Mouse (Mus musculus) cerebellum, adult 2 months (tissue): ENCODE measurements around the gene Draxin. TPM values are rescaled to one million over a fixed set of nuclear protein-coding genes. Genes with fewer than 3 reads are reported as not detected.

Source experiments
- DNase-seq, 2 experiments: peaks; one replicate each; pipeline ENCODE4 v3.0.0; 2021
- H3K27ac ChIP-seq: fragments of 200-500 bp; 2 replicates; pipeline ENCODE4 v1.5.1; 2012; ENCODE audit warnings: low read length, control low read depth, inconsistent platforms; ENCODE audit not compliant: insufficient read depth
- H3K27me3 ChIP-seq: fragments of 200-500 bp; 2 replicates; pipeline ENCODE4 v1.6.1; 2012; ENCODE audit warnings: inconsistent platforms, mild to moderate bottlenecking, low read length, moderate library complexity; ENCODE audit not compliant: control insufficient read depth, insufficient read depth
- H3K4me1 ChIP-seq: fragments of 200-500 bp; 2 replicates; pipeline ENCODE4 v1.6.1; 2011; ENCODE audit warnings: low read length; ENCODE audit not compliant: control insufficient read depth, insufficient read depth
- H3K4me3 ChIP-seq: fragments of 200-500 bp; replicated peaks from 2 replicates; pipeline ENCODE3; 2011; ENCODE audit warnings: mild to moderate bottlenecking, low read depth, low read length, control low read depth; ENCODE audit not compliant: insufficient read depth
- CTCF ChIP-seq: fragments of 200-500 bp; IDR thresholded peaks from 2 replicates; pipeline ENCODE4 v1.5.1; 2011; ENCODE audit warnings: low read depth, mild to moderate bottlenecking, control low read depth, low read length, moderate library complexity, borderline replicate concordance; ENCODE audit not compliant: insufficient read depth
- POLR2A ChIP-seq: fragments of 200-500 bp; IDR thresholded peaks from 2 replicates; pipeline ENCODE4 v1.6.1; 2011; ENCODE audit warnings: low read length, control low read depth, borderline replicate concordance; ENCODE audit not compliant: insufficient read depth
- WGBS: fragments of 180-500 bp; shearing (Covaris S2); methylation state at CpG from one replicate; pipeline ENCODE4 v1.1.7; 2018; 5-methylcytosine and 5-hydroxymethylcytosine counted together
- polyA plus RNA-seq: library from polyadenylated mRNA; depleted of rRNA; stranded (reverse); fragments of >200 nt; gene quantifications from 2 replicates; pipeline ENCODE4 v1.2.3, GENCODE M21; 2012

The Draxin gene
- polyA plus RNA-seq, 1 experiment: 0.33 TPM

GRCm38 (mm10) chr4:148159544-148160435, 29.3 kb upstream of the Draxin start:
- peak; percentile 97 to 98 for DNase-seq
- WGBS: under 1% methylated on average over 53 of the region's 55 CpGs
- Histone ChIP-seq H3K27ac (peak overlapping the region; percentile 83), H3K4me1 (peaks cover 14% of the 10 kb centered on the region), H3K27me3 (no peaks in the 10 kb centered on the region), H3K4me3 (peak overlapping the region; percentile 86)
- no peak for TF ChIP-seq CTCF
- TF ChIP-seq POLR2A: peak; percentile 46; the same call in 1 of the 2 replicates

- no peaks in the 10 kb centered on the region for H3K27me3 ChIP-seq
- peak; percentile 63 to 64 for DNase-seq
- WGBS: 12% methylated on average over 27 of the region's 27 CpGs
- TF ChIP-seq CTCF (no peak), POLR2A (no peak)
- peaks cover 11% of the 10 kb centered on the region for H3K4me1 ChIP-seq
- H3K27ac ChIP-seq: peak overlapping the region; percentile 83
- H3K4me3 ChIP-seq: peak overlapping the region; percentile 86
Measured at GRCm38 (mm10) chr4:148158436-148159348, 28.2 kb upstream of the Draxin start.

DNA sequence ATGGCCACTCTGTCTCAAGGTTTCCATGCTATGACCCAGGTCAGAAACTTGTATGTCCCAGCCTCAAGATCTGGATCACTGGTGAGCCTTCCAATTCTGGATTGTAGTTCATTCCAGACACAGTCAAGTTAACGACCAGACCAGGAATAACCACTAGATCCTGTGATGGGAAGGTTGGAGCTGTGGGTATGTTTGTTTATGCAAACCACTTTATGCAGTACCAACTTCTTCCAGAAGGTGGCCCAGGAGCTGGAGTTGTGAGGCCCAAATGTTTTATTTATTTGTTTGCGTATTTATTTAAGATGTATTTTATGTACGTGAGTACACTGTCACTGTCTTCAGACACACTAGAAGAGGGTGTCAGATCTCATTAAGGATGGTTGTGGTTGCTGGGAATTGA, 24.5 kb upstream of the Draxin start:
- 25% methylated on average over 3 of the region's 3 CpGs for WGBS
- Histone ChIP-seq H3K27me3 (no peaks in the 10 kb centered on the region), H3K4me1 (peaks cover 11% of the 10 kb centered on the region), H3K27ac (no peak overlapping the region), H3K4me3 (no peak overlapping the region)
- TF ChIP-seq CTCF: peak; percentile 30; the same call in 1 of the 2 replicates
- no peak for TF ChIP-seq POLR2A
- peak in 1 of 2 experiments; percentile 36 for DNase-seq

DNA sequence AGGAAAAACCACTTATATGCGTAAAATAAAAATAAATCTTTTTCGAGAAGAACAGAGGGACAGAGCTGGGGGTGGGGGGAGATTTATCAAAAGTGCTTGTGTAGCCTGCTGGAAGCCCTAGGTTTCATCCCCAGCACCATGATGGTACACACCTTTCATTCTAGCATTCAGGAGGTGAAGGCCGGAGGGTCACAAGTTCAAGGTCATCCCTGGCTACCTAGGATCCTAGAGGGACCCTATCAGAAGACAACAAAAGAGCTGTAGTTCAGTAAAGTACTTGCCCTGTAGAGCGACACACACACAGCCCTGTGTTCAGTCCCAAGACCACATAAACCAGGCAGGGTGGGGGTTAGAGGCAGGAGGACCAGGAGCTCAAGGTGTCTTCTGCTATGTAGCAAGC, 23.5 kb upstream of the Draxin start:
- no peak for TF ChIP-seq CTCF
- TF ChIP-seq POLR2A: no peak
- H3K27ac ChIP-seq: no peak overlapping the region
- no peaks in the 10 kb centered on the region for H3K27me3 ChIP-seq
- 96% methylated on average over 4 of the region's 4 CpGs for WGBS
- peaks cover 11% of the 10 kb centered on the region for H3K4me1 ChIP-seq
- H3K4me3 ChIP-seq: no peak overlapping the region
- DNase-seq: no peak

GRCm38 (mm10) chr4:148152547-148152946, 22.0 kb upstream of the Draxin start:
- WGBS: 78% methylated on average over 5 of the region's 5 CpGs
- Histone ChIP-seq H3K27me3 (no peaks in the 10 kb centered on the region), H3K4me1 (peaks cover 5% of the 10 kb centered on the region; the same call in 1 of the 2 replicates), H3K27ac (no peak overlapping the region), H3K4me3 (no peak overlapping the region)
- TF ChIP-seq CTCF: no peak
- TF ChIP-seq POLR2A: no peak
- peak in 1 of 2 experiments; percentile 30 for DNase-seq

DNA sequence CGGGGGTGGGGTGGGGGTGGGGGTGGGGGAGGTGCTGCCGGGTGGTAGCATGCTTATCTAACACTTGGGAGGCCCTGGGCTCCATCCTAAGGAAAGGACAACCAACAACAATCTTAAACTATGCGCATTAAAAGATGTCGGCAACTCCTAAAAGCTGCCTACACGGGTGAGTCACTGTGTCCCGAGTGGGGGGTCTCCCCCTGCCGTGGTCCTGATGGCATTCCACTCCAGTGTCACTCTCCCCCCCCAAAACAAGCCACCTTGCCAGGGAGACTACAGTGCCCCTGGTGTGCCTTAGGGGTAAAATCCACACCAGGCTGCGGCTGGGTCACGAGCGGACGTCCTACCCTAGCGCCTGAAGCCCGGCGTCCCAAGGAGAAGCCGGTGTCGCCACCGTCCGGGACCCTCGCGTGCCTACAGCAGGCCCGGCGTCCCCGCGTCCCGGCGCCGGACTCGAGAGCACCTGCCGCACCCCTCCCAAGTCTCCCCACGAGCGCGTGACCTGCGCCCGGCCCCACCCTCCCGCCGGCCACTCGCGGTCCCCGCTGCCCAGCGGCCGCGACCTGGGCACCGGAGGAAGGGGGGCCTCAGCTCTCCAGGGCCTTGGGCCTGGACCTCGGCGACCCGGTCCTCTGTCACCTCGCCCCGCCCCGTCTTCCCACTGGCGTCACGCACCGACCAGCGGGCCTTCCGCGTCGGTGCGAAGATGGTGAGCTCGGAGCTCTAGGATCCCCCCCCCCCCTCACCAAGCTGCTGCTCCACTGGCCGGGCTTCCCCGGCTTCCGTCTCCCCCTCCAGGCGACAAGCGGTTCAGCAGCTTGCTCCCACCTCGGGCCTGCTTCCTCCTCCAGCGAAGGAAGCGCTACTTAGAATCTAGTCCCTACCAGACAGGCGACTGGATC, 21.0 kb upstream of the Draxin start, which contains the start of gene Fbxo6:
Fbxo6 (minus strand) TSS at position 874 of the 902 bp plus-strand sequence.
- peak within 1 kb of the TSS; percentile 77 for H3K4me3 ChIP-seq

More for the DNA sequence above, 21.0 kb upstream of the Draxin start, which contains the start of gene Fbxo6:
- no peaks in the 10 kb centered on the region for H3K4me1 ChIP-seq
- peak; percentile 36; the same call in 1 of the 2 replicates for TF ChIP-seq POLR2A
- peak; percentile 63 for TF ChIP-seq CTCF
- DNase-seq: peak; percentile 88
- peak within 1 kb of the TSS; percentile 87 for H3K27ac ChIP-seq
- H3K27me3 ChIP-seq: no peaks in the 10 kb centered on the region
- under 1% methylated on average over 66 of the region's 67 CpGs for WGBS
